Mouse (Mus musculus) spleen, adult 2 months (tissue): ENCODE data around the gene Adh4. TPM values are rescaled to one million over a fixed set of nuclear protein-coding genes. Genes with fewer than 3 reads are reported as not detected.

ENCODE experiments used
- DNase-seq, 2 experiments: peaks; one replicate each; pipeline versions ENCODE4 v3.0.0 to v3.0.0-alpha.2; 2012 to 2021; ENCODE audit warnings: low spot score in 2 of 2, low read depth in 1 of 2
- H3K27ac ChIP-seq: fragments of 200-500 bp; 2 replicates; pipeline ENCODE4 v1.5.1; 2012; ENCODE audit warnings: low read length, inconsistent platforms; ENCODE audit not compliant: insufficient read depth
- H3K27me3 ChIP-seq: fragments of 200-500 bp; 2 replicates; pipeline ENCODE4 v1.6.1; 2012; ENCODE audit warnings: mild to moderate bottlenecking, moderate library complexity, low read length, inconsistent platforms; ENCODE audit not compliant: control insufficient read depth, insufficient read depth
- H3K36me3 ChIP-seq: fragments of 200-500 bp; 2 replicates; pipeline ENCODE4 v1.6.1; 2012; ENCODE audit warnings: mild to moderate bottlenecking, low read length, inconsistent platforms; ENCODE audit not compliant: control insufficient read depth, insufficient read depth
- H3K4me1 ChIP-seq: fragments of 200-500 bp; 2 replicates; pipeline ENCODE4 v1.6.1; 2011; ENCODE audit warnings: inconsistent platforms; ENCODE audit not compliant: control insufficient read depth, insufficient read depth, insufficient read length
- H3K4me3 ChIP-seq: fragments of 200-500 bp; 2 replicates; pipeline ENCODE4 v1.5.1; 2011; ENCODE audit warnings: mild to moderate bottlenecking, inconsistent platforms; ENCODE audit not compliant: insufficient read depth, insufficient read length; ENCODE audit errors: extremely low read depth
- CTCF ChIP-seq: fragments of 200-500 bp; IDR thresholded peaks from 2 replicates; pipeline ENCODE4 v1.5.1; 2011; ENCODE audit warnings: mild to moderate bottlenecking, inconsistent platforms; ENCODE audit not compliant: insufficient read depth, insufficient read length, insufficient replicate concordance; ENCODE audit errors: extremely low read depth
- POLR2A ChIP-seq: fragments of 200-500 bp; IDR thresholded peaks from 2 replicates; pipeline ENCODE4 v1.6.1; 2011; ENCODE audit warnings: low read depth, low read length, inconsistent platforms
- WGBS: fragments of 180-500 bp; shearing (Covaris S2); methylation state at CpG from one replicate; pipeline ENCODE4 v1.1.7; 2018; 5-methylcytosine and 5-hydroxymethylcytosine counted together
- polyA plus RNA-seq: library from polyadenylated mRNA; depleted of rRNA; stranded (reverse); fragments of >200 nt; gene quantifications from 2 replicates; pipeline ENCODE4 v1.2.3, GENCODE M21; 2012

Adh4 gene
- polyA plus RNA-seq, 1 experiment, result not detected

- H3K4me3 ChIP-seq, result no peak overlapping the region
- no peaks in the 10 kb centered on the region for H3K27me3 ChIP-seq
- H3K4me1 ChIP-seq, result no peaks in the 10 kb centered on the region
- TF ChIP-seq POLR2A, result no peak
- no peak for TF ChIP-seq CTCF
- no peak overlapping the region for H3K27ac ChIP-seq
- H3K36me3 ChIP-seq, result no peaks in the 10 kb centered on the region
- DNase-seq, result no peak
- WGBS, result 29% methylated on average over 6 of the region's 6 CpGs
Measured at GRCm38 (mm10) chr3:138419369-138419768, 4.1 kb downstream of the Adh4 start.

DNA sequence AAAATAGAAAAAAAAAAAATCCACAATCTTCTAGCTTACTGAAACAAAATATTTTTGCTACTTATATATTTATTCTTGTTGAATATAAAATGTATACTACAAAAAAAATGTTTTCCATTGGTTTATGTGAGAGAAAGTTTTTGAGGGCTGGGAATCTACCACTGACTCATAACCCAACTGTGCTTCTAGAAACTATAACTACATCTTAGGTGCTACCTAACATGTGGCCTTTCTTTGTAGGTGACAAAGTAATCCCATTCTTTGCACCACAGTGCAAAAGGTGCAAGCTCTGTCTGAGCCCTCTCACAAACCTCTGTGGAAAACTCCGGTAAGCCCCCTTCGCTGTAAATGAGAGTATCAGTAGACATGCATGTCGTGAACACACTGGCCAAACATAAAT is 5.1 kb downstream of the Adh4 start:
- Histone ChIP-seq H3K4me3 (no peak overlapping the region), H3K36me3 (no peaks in the 10 kb centered on the region), H3K27me3 (no peaks in the 10 kb centered on the region), H3K4me1 (no peaks in the 10 kb centered on the region), H3K27ac (no peak overlapping the region)
- DNase-seq, result no peak
- TF ChIP-seq CTCF (no peak), POLR2A (no peak)
- WGBS, result 94% methylated on average over 3 of the region's 3 CpGs

GRCm38 (mm10) chr3:138423664-138424063 is 8.4 kb downstream of the Adh4 start:
- TF ChIP-seq CTCF, result no peak
- TF ChIP-seq POLR2A, result no peak
- H3K4me1 ChIP-seq, result no peaks in the 10 kb centered on the region
- no peak overlapping the region for H3K27ac ChIP-seq
- no peak overlapping the region for H3K4me3 ChIP-seq
- no peaks in the 10 kb centered on the region for H3K27me3 ChIP-seq
- H3K36me3 ChIP-seq, result no peaks in the 10 kb centered on the region
- 79% methylated on average over 2 of the region's 2 CpGs for WGBS
- DNase-seq, result no peak

- TF ChIP-seq POLR2A (no peak), CTCF (no peak)
- H3K36me3 ChIP-seq, result no peaks in the 10 kb centered on the region
- no peak overlapping the region for H3K27ac ChIP-seq
- H3K4me3 ChIP-seq, result no peak overlapping the region
- H3K4me1 ChIP-seq, result no peaks in the 10 kb centered on the region
- 66% methylated on average over 4 of the region's 4 CpGs for WGBS
- no peaks in the 10 kb centered on the region for H3K27me3 ChIP-seq
- DNase-seq, result no peak
Measured at GRCm38 (mm10) chr3:138424247-138424646, 9.0 kb downstream of the Adh4 start.

DNA sequence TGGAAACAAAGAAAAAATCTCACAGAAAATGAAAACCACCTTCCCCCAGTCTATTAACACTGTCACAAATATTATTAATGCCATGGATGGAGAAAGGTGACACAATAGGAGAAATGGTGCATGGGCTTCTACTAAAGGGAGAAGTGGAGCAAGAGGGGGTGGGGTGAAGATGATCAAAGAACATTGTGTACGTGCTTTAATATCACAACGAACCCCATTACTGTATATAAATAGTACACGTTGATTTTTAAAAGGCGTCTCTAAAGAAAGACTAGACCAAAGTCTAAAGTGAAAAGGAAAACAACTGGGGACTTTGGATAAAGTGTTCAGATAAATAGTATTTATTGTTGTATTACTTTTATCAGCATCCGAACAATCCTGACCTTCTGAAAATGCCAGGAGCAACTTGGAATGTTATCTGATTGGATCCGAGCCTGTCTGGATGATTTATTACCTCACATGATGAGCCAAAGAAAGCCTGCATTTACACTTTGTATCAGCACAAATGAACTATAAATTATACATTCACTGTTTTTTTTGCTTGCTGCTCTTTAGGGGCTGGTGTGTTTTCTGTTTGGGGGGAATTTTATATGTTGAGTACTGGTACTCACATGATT is 15.2 kb downstream of the Adh4 start:
- Histone ChIP-seq H3K27me3 (no peaks in the 10 kb centered on the region), H3K4me1 (no peaks in the 10 kb centered on the region), H3K27ac (no peak overlapping the region), H3K4me3 (no peak overlapping the region), H3K36me3 (no peaks in the 10 kb centered on the region)
- DNase-seq, result no peak
- WGBS, result 85% methylated on average over 6 of the region's 6 CpGs
- TF ChIP-seq CTCF (no peak), POLR2A (no peak)

DNA sequence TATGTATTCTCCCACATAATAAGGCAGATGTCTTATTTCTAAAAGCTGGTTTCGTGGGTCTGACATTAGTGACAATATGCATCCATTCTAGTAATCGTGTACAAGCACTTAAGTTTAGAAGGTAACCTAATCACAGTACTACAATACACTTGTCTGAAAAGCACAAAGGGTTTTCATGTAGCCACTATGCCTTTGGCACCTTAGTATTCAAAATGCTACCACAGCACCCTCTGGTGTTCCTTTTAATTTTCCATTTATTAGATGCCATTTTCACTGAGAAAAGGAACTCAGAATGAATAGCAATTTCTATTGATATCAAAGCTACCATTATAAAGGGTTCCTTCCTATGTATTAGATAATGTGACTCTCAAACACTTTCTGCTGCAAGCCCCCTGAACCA is 16.6 kb downstream of the Adh4 start:
- Histone ChIP-seq H3K4me3 (no peak overlapping the region), H3K27ac (no peak overlapping the region), H3K27me3 (no peaks in the 10 kb centered on the region), H3K4me1 (no peaks in the 10 kb centered on the region), H3K36me3 (no peaks in the 10 kb centered on the region)
- DNase-seq, result no peak
- TF ChIP-seq POLR2A, result no peak
- no peak for TF ChIP-seq CTCF
- WGBS, result 76% methylated on average over 2 of the region's 2 CpGs

GRCm38 (mm10) chr3:138438716-138439115 is 23.4 kb downstream of the Adh4 start:
- TF ChIP-seq POLR2A, result no peak
- TF ChIP-seq CTCF, result no peak
- H3K36me3 ChIP-seq, result no peaks in the 10 kb centered on the region
- H3K27ac ChIP-seq, result no peak overlapping the region
- no peaks in the 10 kb centered on the region for H3K4me1 ChIP-seq
- 76% methylated on average over 3 of the region's 3 CpGs for WGBS
- no peak overlapping the region for H3K4me3 ChIP-seq
- no peak for DNase-seq
- no peaks in the 10 kb centered on the region for H3K27me3 ChIP-seq
